Mouse (Mus musculus): Measurements from ENCODE around the gene Tenm3.

Gene Tenm3

DNA sequence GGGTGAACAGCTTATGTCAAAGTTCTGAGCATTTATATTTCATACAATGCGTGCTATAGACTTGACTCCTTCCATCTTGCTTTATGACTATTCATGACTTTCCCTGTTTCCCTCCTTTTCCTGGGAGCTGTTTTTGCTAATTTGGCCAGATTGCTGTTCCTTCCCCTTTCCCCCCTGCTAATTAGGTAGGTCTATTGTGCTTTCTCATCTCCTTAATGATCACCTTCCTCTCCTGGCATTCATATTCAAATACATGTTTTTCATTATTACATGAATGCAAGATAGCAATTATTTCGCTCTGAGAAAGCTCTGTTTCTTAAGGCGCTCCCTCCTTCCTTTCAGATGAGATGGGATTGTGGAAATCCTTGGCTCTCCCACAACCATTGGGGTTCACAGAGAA, 178.6 kb downstream of the Tenm3 start:
- DNase-seq (ENCODE audit: low spot score in 2 of 2), result no peak

DNA sequence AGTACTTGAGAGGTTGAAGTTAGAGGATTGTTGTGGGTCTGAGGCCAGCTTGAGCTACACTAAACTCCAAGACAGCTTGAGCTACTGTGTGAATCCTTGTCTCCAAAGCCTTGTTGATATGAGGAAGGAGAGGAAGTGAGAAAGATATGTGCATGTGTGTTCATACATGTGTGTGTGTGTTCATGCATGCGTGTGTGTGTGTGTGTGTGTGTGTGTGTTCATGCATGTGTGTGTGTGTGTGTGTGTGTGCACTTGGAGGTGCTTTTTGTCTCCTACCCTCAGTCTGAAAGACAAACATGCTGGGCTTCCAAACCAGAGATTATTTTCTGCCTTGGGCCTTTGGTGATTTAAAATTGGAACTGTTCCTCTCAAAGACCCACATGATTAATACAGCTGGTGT, 184.5 kb downstream of the Tenm3 start:
- DNase-seq (ENCODE audit: low spot score in 2 of 2), result no peak

- DNase-seq (ENCODE audit: low spot score in 2 of 2), result no peak
These were observed 188.2 kb downstream of the Tenm3 start for GRCm38 (mm10) chr8:48655381-48656043.

DNA sequence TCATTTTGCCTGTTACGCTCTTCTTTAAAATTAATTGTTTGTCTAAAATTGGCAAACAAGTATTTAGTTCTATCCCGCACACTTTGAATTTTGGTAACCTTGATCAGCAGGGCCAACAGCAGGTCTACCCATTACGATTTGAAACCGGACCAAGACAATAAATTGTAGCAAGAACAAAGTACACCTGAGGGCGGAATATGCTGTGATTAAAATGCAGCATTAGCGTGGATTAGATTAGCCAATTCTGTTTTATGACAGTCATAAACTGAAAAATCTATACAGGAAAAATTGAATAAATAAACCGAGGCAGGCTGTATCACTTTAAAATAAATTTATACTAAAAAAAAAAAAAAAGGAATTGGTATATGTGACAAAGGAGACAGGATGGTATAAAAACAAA, 193.9 kb downstream of the Tenm3 start:
- no peak for DNase-seq (ENCODE audit: low spot score in 2 of 2)

DNA sequence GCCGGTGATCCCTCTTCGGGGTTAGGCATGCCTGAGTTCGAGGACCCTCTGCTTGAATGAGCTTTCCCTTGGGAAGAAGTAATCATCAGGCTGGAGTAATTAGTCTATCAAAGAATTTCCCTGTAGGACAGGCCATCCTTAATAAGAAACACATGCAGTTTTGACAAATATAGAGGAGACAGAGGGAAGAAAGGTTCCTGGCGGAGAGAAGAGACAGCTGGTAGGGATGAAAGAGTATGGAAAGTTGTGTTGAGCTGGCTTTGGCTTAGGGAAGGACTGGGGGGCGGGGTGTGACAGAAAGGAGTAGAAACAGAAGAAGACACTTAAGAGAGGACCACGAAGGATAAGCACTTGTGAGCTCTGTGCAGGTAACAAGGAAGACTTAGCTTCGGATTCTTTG, 194.3 kb downstream of the Tenm3 start:
- DNase-seq (ENCODE audit: low spot score in 2 of 2), result no peak

DNA sequence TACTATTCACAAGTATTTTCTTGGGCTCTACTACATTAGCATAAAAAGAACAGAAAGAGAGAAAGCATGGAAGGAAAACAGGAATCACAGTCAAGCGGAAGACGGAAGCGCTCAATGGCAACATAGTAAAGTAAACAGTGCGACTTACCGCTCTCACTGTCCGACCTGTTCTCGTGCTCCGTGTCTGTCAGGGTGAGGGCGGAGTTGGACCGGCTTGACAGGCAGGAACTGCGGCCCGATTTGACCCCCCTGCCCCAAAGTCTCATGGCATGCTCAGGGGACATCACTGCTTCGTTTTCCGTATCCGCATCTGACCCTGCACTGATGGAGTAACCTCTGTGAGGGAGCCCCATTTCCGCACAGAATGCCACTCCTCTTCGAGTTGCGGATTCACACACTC, 197.6 kb downstream of the Tenm3 start:
- DNase-seq (ENCODE audit: low spot score in 2 of 2), result no peak

DNA sequence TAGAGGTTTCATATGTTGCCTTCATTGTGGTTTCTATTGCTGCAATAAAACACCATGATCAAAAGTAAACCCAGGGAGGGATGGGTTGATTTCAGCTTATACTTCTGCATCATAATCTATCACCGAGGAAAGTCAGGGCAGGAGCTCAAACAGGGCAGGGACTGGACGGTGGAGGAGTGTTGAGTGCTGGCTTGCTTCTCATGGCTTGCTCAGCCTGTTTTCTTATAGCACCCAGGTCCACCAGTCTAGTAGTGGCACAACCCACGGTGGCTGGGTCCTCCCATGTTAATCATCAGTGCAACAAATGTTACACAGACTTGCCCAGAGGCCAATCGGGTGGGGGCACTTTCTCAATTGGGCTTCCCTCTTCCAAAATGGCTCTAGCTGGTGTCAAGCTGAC, 205.6 kb downstream of the Tenm3 start:
- no peak for DNase-seq (ENCODE audit: low spot score in 2 of 2)

DNA sequence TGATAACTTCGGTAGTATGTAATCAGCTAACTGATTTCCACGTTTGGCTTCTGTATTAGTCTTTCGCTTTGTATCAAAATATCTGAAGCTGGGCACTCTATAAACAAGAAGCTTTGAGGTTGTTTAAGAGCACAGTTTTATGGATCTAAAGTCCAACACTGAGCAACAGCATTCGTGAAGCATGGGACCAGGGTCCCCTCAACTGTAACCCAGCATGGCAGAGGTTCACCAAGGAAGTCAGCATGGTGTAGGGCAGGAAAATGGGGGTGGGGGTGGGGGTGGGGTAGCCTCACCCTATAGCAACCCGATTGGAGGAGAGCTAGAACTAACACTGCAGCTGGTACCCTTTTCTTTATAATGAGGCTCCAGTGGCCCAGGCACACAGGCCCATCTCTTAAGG, 206.8 kb downstream of the Tenm3 start:
- no peak for DNase-seq (ENCODE audit: low spot score in 2 of 2)

DNA sequence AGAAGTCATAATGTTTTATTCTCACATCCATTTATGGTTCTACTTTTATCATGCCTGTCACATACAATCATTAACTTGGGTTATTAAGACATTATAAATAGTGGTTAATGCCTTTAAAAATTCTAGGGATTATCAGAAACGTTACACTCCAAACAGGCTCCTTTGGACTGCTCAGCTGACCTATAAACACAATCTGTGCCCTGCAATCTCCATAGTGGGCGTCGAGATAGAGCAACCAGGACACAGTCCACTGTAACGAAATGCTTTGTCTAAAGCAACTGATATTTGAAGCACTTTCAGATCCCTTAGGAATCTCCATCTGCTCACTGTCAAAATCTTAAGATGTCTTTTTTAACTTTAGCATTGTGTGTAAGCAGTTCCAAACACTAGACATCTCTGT, 207.9 kb downstream of the Tenm3 start:
- DNase-seq (ENCODE audit: low spot score in 2 of 2), result no peak

GRCm38 (mm10) chr8:48633426-48633825, 210.3 kb downstream of the Tenm3 start:
- DNase-seq (ENCODE audit: low spot score in 2 of 2), result no peak

DNA sequence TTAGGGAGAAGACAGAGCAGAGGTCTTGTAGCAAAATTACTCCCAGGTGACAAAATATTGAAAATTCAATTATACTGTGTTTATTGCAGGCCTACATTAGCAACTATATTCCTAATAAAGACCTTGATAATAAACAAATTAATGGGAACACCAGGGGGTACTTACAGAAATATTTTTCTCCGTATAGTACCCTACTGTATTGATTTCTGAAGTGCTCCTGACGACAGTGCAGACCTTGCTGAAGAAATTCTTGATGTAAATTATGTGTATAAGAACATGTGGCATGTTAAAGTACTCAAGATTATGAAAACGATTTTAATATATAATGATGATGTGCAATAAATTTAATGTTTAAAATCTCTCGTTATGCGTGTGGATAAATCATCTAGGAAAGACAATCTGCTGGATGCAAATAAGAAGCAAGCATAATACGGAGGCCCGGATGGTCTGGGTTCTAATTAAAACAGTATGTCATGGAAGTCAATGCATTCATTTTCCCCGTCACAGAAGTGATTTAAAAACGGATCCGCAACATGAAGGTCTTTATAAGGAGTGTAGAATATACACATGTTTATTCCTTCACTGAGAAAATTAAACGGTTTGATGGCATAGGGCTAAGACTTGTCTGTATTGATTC, 221.1 kb downstream of the Tenm3 start:
- DNase-seq (ENCODE audit: low spot score in 2 of 2), result no peak

DNA sequence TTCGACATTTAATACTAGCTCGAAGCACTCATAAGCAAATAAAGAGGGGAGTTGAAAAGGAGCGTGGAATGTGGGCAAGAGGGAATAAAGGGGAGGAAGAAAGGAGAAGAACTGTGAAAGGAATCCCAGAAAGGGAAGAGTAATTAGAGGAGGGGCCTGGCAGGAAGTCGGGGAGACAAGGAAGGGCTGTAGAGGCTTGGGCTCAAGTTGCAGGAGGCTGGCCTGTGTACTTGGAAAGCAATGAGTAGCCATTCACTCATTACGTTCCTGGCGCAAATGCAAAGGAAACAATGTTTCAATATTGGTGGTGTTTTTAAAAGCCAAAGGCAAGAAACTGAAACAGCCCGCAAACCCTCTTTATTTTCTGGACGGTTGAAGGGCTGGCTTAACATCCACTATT, 228.7 kb downstream of the Tenm3 start:
- no peak for DNase-seq (ENCODE audit: low spot score in 2 of 2)

- DNase-seq (ENCODE audit: low spot score in 2 of 2), result no peak
These were observed 231.7 kb downstream of the Tenm3 start for GRCm38 (mm10) chr8:48611934-48612512.

GRCm38 (mm10) chr8:48611126-48611525, 232.6 kb downstream of the Tenm3 start:
- no peak for DNase-seq (ENCODE audit: low spot score in 2 of 2)

- DNase-seq (ENCODE audit: low spot score in 2 of 2), result no peak
These were observed 233.4 kb downstream of the Tenm3 start for GRCm38 (mm10) chr8:48610316-48610715.

DNA sequence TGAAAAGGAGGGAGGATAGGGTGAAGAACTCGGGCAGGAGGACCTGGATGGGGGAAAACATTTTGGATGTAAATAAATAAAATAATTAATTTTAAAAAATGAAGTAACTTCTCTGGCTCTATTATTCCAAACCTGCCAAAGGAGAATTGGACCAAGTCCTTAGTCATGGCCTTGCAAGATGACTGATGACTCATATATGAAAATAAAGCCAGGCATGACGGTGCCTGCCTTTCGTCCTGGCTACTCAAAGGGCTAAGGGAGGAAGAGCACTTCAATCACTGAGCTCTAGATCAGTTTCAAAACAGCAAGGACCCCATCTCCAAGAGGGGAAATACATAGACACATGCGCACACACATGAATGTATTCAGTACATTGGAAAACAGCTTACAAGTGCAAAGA, 234.1 kb downstream of the Tenm3 start:
- no peak for DNase-seq (ENCODE audit: low spot score in 2 of 2)

- no peak for DNase-seq (ENCODE audit: low spot score in 2 of 2)
These were observed 239.4 kb downstream of the Tenm3 start for GRCm38 (mm10) chr8:48604190-48604897.

DNA sequence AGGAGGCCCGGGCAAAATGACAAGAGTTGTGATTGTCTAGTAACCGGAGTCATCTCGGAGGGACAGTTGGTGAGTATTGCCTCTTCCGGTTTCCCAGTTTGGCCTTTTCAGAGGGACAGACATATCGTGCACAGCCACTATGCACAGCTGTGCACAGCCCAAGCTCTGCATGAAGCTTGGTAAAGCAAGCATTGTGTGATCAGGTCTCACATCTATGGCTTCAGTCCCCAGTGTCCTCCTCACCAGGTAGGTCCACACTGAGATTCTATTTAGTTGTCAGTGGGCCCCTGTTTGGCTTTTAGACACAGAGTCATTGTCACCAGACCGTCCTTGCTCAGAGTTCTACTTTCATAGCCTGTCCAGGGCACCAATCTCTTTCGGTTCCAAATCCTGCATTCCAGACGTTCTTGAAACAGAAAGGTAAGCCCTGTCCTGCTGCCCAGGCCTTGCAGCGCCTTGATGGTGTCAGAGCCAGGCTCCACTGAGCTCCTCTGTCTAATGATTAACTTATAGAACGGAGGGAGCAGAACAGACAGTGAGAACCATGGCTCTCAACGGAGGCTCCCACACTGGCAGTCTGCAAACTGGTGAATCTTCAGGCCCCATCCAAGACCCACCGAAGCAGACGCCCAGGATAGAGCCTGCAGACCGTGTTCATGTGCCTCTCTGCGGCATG, 240.4 kb downstream of the Tenm3 start:
- DNase-seq (ENCODE audit: low spot score in 2 of 2), result no peak

DNA sequence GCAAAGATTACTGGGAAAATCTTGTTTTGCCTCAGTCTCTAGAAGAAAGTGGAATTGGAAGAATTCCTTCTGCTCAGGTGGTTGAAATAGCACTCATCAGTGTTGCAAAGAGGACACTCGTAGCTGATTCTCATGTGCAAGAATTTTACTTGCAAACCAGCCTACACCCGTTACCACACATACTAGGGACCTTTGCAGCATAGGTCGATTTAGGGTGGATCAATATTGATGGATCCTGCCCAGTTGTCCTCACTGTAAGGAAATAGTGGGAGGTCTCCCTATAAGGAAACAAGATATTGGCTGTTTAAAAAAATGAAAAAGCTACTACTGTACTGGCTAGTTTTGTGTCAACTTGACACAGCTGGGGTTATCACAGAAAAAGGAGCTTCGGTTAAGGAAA, 242.1 kb downstream of the Tenm3 start:
- DNase-seq (ENCODE audit: low spot score in 2 of 2), result no peak

GRCm38 (mm10) chr8:48599028-48599427, 244.7 kb downstream of the Tenm3 start:
- DNase-seq (ENCODE audit: low spot score in 2 of 2), result no peak

GRCm38 (mm10) chr8:48596332-48596731, 247.4 kb downstream of the Tenm3 start:
- no peak for DNase-seq (ENCODE audit: low spot score in 2 of 2)

DNA sequence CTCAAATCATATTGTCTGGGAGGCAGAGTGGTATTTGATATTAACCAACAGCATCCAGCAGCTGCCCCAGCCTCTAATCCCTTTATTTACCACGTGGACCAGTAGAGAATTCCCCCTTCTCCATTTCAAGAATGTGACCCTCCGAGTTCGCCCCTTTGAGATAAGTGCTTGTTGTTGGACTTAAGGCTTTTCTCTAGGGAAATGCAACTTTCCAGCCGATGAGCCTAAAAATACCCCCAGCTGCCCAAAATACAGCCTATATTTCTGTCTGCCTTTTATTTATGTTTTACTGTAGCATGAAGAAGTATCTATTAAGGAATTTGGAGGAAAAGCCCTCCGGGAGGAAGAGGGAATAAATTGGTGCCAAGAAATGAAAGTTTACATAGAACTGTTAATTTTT, 251.9 kb downstream of the Tenm3 start:
- no peak for DNase-seq (ENCODE audit: low spot score in 2 of 2)
